Mouse (Mus musculus): Measurements from ENCODE around the gene Leng1. TPM values are rescaled to one million over a fixed set of nuclear protein-coding genes. Genes with fewer than 3 reads are reported as not detected.

Gene Leng1
- total RNA-seq, 2 experiments from 2014 or later, result 5.6 to 6.9 TPM

DNA sequence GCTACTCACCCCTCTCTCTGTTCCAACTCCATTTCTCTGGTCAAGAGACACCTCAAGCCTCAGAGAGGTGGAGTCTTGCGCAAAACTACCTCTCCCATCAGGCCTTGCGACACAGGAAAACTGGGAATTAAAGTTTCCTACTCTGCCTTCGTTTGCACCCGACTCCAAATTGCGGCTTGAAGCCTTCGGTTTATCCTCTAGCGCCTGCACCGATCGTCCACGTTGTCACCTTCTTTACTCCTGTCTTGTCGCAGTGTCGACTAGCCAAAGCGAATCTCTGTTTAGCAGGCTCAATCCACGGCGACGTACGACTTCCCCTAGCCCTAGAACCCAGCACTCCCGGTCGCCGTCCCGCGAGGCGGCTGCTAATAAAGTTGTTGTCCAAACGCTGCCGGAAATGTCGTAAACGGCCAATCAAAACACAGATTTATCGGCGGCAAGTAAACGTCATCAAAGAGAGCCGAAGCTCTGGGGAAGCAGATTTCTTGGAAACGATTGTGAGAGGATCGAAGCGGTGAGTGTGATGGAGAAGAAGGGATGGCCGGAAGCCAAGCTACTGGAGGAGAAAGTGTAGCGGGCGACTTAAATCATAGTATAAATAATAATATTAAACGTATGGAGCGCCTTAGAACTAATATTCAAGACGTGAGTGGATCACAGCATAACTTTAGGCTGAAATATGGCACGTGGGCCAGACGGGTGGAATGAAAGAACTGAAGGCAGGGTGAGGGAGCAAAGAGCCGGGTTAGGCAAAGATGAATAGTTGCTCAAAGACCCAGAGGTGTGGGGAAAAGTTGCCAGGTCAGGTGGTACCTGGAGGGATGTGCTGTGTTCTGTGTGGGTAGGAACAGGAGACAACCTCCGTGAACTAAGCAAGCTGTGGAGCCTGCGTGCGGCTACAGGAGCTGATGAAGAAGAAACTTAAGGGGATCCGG lies 35.8 kb downstream of the Leng1 start, which contains the start of the genes Tfpt and Prpf31:
TSS of gene Tfpt (minus strand) at position 387 of the 935 bp plus-strand sequence.
TSS of gene Prpf31 (plus strand) at position 443 of the 935 bp plus-strand sequence.
- DNase-seq, result peak; percentile 84

- DNase-seq, result no peak
Observed at GRCm38 (mm10) chr7:3629030-3629429, 36.6 kb downstream of the Leng1 start.

GRCm38 (mm10) chr7:3617242-3617995 lies 48.2 kb downstream of the Leng1 start, which contains the start of gene Ndufa3:
Gene Ndufa3, plus strand, starts transcription at chr7:3617373.
- peak; percentile 82 for DNase-seq

DNA sequence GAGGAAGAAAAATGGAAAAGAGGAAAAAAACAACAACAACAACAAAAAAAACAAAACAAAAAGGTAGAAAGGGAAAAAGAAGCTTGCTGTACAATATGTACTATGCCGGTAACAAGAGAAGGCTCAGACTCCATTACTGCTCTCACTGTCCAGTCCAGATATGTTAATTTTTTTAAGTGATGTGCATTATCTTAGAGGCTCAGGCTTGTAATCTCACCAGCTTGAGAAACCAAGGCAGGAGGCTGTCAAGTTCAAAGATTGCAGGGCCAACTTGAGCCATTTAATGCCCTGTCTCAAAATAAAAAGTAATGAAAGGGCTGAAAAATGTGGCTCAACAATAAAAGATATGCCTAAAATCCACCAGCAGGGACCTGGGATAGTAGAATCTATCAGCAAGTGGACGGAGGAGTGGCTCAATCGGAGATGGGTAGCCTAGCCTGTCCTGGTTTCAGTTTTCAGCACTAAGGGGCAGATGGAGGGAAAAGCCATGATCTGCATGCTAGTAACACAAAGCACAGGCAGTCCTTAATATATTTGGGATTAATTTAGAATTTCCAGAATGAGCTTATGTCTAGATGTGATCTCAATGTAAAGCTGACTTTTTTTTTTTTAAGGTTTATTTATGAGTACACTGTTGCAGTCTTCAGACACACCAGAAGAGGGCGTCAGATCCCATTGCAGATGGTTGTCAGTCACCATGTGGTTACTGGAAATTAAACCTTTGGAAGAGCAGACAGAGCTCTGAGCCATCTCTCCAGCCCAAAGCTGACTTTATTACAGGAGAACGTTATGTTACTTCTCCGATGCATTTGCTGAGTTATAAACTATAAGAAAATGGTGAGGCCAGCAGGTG lies 49.0 kb downstream of the Leng1 start:
- DNase-seq, result no peak

- DNase-seq, result no peak
Observed at GRCm38 (mm10) chr7:3616057-3616388, 49.6 kb downstream of the Leng1 start, which contains the start of gene Oscar. Gene Oscar, minus strand, starts transcription at chr7:3616157.

GRCm38 (mm10) chr7:3614021-3614420 lies 51.6 kb downstream of the Leng1 start:
- DNase-seq, result no peak

GRCm38 (mm10) chr7:3611006-3611405 lies 54.6 kb downstream of the Leng1 start:
- no peak for DNase-seq

DNA sequence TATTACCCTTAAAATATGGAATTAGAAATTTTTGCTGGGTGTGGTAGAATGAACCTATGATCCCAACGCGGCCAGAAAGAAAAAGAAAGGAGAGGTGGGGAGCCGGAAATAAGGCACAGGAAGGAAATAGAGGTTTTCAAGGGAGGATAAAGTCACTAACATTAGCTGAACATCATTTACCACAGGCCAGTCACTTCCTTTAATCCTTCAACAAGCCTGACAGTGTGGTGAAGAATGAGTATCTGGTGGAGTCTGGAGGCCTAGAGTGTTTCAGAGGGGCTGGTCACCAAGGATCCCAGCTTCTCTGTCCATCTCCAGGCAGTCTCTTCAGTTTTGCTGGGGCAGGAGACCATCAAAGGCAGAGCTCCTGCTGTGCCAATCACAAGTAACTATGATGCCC lies 55.2 kb downstream of the Leng1 start:
- DNase-seq, result no peak

Small RNA genes within 50 kb of the gene (microRNA-seq; reads per million reads assigned to microRNA genes)
- 0 to 0.75 reads per million in 2 experiments for gene Mir3572

Other genes with a start within 250 kb of the Leng1 start
- 10 to 100 TPM; 80.3 to 88.7 TPM for gene Cacng6, start 241.6 kb downstream of the Leng1 start, total RNA-seq (2021)
- gene Tarm1, start 163.2 kb downstream of the Leng1 start, total RNA-seq (2021), result not detected
- 1 to 10 TPM in 1 of 2 experiments, not detected in 1; 1.0 TPM for gene Oscar, start 49.7 kb downstream of the Leng1 start, total RNA-seq (2021)
- gene Ndufa3, start 48.5 kb downstream of the Leng1 start, total RNA-seq (2021), result 100 to 1,000 TPM; 680 to 749 TPM
- 10 to 100 TPM; 13.1 to 18.2 TPM for gene Tfpt, start 35.9 kb downstream of the Leng1 start, total RNA-seq (2021)
- gene Prpf31, start 35.9 kb downstream of the Leng1 start, total RNA-seq (2021), result 10 to 100 TPM; 30.8 to 31.6 TPM
- 10 to 100 TPM; 27.6 to 30.4 TPM for gene Cnot3, start 20.6 kb downstream of the Leng1 start, total RNA-seq (2021)
- 1 to 10 TPM in 1 of 2 experiments, under 1 TPM in 1; 0.99 to 1.1 TPM for gene Tmc4, start 11.7 kb upstream of the Leng1 start, total RNA-seq (2021)
- 10 to 100 TPM; 55.7 to 57.4 TPM for gene Tsen34, start 27.0 kb upstream of the Leng1 start, total RNA-seq (2021)
- gene Mboat7, start 27.7 kb upstream of the Leng1 start, total RNA-seq (2021), result 10 to 100 TPM; 13.6 to 21.6 TPM
- gene Rps9, start 38.2 kb upstream of the Leng1 start, total RNA-seq (2021), result 100 to 1,000 TPM; 742 to 768 TPM
- 1 to 10 TPM in 1 of 2 experiments, under 1 TPM in 1; 0.78 to 1.6 TPM for gene Pirb, start 54.6 kb upstream of the Leng1 start, total RNA-seq (2021)
- gene Gm15448, start 159.8 kb upstream of the Leng1 start, total RNA-seq (2021), result under 1 TPM in 1 of 2 experiments, not detected in 1; 0.63 TPM
- under 1 TPM; 0.16 to 0.19 TPM for gene Pira2, start 179.2 kb upstream of the Leng1 start, total RNA-seq (2021)
- under 1 TPM in 1 of 2 experiments, not detected in 1; 0.20 TPM for gene Gm14548, start 232.3 kb upstream of the Leng1 start, total RNA-seq (2021)
- under 1 TPM; 0.11 to 0.21 TPM for gene Lilra6, start 249.7 kb upstream of the Leng1 start, total RNA-seq (2021)